Mouse (Mus musculus) intestine, postnatal 0 days (tissue): ENCODE measurements around the gene Pak4. TPM values are rescaled to one million over a fixed set of nuclear protein-coding genes. Genes with fewer than 3 reads are reported as not detected.

Source experiments
- ATAC-seq: fragments of 200-750 bp; cut with Nextera tagmentation; 2 replicates; pipeline ENCODE4 v1.8.0; 2017; ENCODE audit warnings: mild to moderate bottlenecking, moderate TSS enrichment, moderate library complexity
- H3K27ac ChIP-seq: fragments of 300-500 bp; sonication (generic); 2 replicates; pipeline ENCODE4 v1.5.1; 2014; ENCODE audit warnings: mild to moderate bottlenecking, low read depth, low read length, moderate library complexity
- H3K27me3 ChIP-seq: fragments of 300-500 bp; sonication (generic); replicated peaks from 2 replicates; pipeline ENCODE4 v1.6.1; 2014; ENCODE audit warnings: low read length, mixed read lengths; ENCODE audit not compliant: control insufficient read depth, insufficient read depth
- H3K36me3 ChIP-seq: fragments of 300-500 bp; sonication (generic); 2 replicates; pipeline ENCODE4 v1.6.1; 2014; ENCODE audit warnings: mild to moderate bottlenecking, moderate library complexity; ENCODE audit not compliant: control insufficient read depth, insufficient read depth
- H3K4me1 ChIP-seq: fragments of 300-500 bp; sonication (generic); replicated peaks from 2 replicates; pipeline ENCODE4 v1.6.1; 2014; ENCODE audit warnings: antibody characterized with exemption, low read length, mixed read lengths; ENCODE audit not compliant: control insufficient read depth, insufficient read depth
- H3K4me2 ChIP-seq: fragments of 300-500 bp; sonication (generic); replicated peaks from 2 replicates; pipeline ENCODE4 v1.6.1; 2014; ENCODE audit warnings: low read depth, mild to moderate bottlenecking, moderate library complexity
- H3K4me3 ChIP-seq: fragments of 300-500 bp; sonication (generic); 2 replicates; pipeline ENCODE4 v1.5.1; 2014; ENCODE audit warnings: low read depth, low read length
- H3K9ac ChIP-seq: fragments of 300-500 bp; sonication (generic); 2 replicates; pipeline ENCODE4 v1.6.1; 2014; ENCODE audit warnings: mild to moderate bottlenecking, low read depth, low read length
- H3K9me3 ChIP-seq: fragments of 300-500 bp; sonication (generic); 2 replicates; pipeline ENCODE4 v1.6.1; 2016; ENCODE audit warnings: mixed run types; ENCODE audit not compliant: control insufficient read depth
- CTCF ChIP-seq: sonication (generic); IDR thresholded peaks from 2 replicates; pipeline ENCODE4 v1.5.1; 2016; ENCODE audit warnings: low read depth, mild to moderate bottlenecking, control low read depth, antibody characterized with exemption, moderate library complexity
- WGBS: fragments of 180-500 bp; shearing (Covaris S2); extraction: QIAGEN DNeasy Blood & Tissue Kit; methylation state at CpG from one replicate; pipeline ENCODE4 v1.1.7; 2014; 5-methylcytosine and 5-hydroxymethylcytosine counted together
- polyA plus RNA-seq: library from polyadenylated mRNA; unstranded; fragments of >200 nt; fragmentation: Nextera tagmentation; extraction: Ambion mirVana; gene quantifications from 2 replicates; pipeline ENCODE4 v1.2.1, GENCODE M21; 2015

Pak4 gene
- polyA plus RNA-seq, 1 experiment from 2014 or later: 17.2 TPM

- H3K4me2 ChIP-seq: no peak overlapping the region
- no peaks in the 10 kb centered on the region for H3K4me1 ChIP-seq
- TF ChIP-seq CTCF: no peak
- no peak overlapping the region for H3K4me3 ChIP-seq
- peaks cover 26% of the 10 kb centered on the region for H3K27me3 ChIP-seq
- H3K9me3 ChIP-seq: no peaks in the 10 kb centered on the region
- ATAC-seq: no peak
- no peaks in the 10 kb centered on the region for H3K36me3 ChIP-seq
- WGBS: 74% methylated on average over 7 of the region's 7 CpGs
- H3K27ac ChIP-seq: no peak overlapping the region
- H3K9ac ChIP-seq: no peak overlapping the region
Observed at GRCm38 (mm10) chr7:28547628-28548027, 50.4 kb downstream of the Pak4 start.

GRCm38 (mm10) chr7:28547154-28547553 is 50.8 kb downstream of the Pak4 start, which contains the start of gene Nccrp1:
Gene Nccrp1 (minus strand): TSS chr7:28547254.
- Histone ChIP-seq H3K9me3 (no peaks in the 10 kb centered on the region), H3K27me3 (peaks cover 26% of the 10 kb centered on the region), H3K36me3 (no peaks in the 10 kb centered on the region), H3K4me3 (no peak within 1 kb of the TSS), H3K27ac (no peak within 1 kb of the TSS), H3K4me2 (peak within 1 kb of the TSS; percentile 30), H3K4me1 (no peaks in the 10 kb centered on the region), H3K9ac (no peak within 1 kb of the TSS)
- 16% methylated on average over 5 of the region's 5 CpGs for WGBS
- ATAC-seq: no peak
- TF ChIP-seq CTCF: no peak

- H3K36me3 ChIP-seq: no peaks in the 10 kb centered on the region
- WGBS: 4% methylated on average over 22 of the region's 22 CpGs
- H3K27ac ChIP-seq: no peak overlapping the region
- no peak for TF ChIP-seq CTCF
- H3K9ac ChIP-seq: no peak overlapping the region
- no peaks in the 10 kb centered on the region for H3K4me1 ChIP-seq
- H3K4me3 ChIP-seq: no peak overlapping the region
- H3K9me3 ChIP-seq: no peaks in the 10 kb centered on the region
- ATAC-seq: no peak
- H3K27me3 ChIP-seq: peaks cover 26% of the 10 kb centered on the region
- peak overlapping the region; percentile 30 for H3K4me2 ChIP-seq
Observed at GRCm38 (mm10) chr7:28546649-28547048, 51.3 kb downstream of the Pak4 start.

- no peaks in the 10 kb centered on the region for H3K36me3 ChIP-seq
- no peak for TF ChIP-seq CTCF
- H3K9me3 ChIP-seq: no peaks in the 10 kb centered on the region
- H3K4me1 ChIP-seq: no peaks in the 10 kb centered on the region
- WGBS: 54% methylated on average over 7 of the region's 7 CpGs
- no peak overlapping the region for H3K4me2 ChIP-seq
- H3K4me3 ChIP-seq: no peak overlapping the region
- peaks cover 26% of the 10 kb centered on the region for H3K27me3 ChIP-seq
- no peak overlapping the region for H3K27ac ChIP-seq
- no peak overlapping the region for H3K9ac ChIP-seq
- ATAC-seq: no peak
Observed at GRCm38 (mm10) chr7:28545891-28546210, 52.1 kb downstream of the Pak4 start.

- Histone ChIP-seq H3K27ac (no peak overlapping the region), H3K4me3 (no peak overlapping the region), H3K36me3 (no peaks in the 10 kb centered on the region), H3K4me2 (no peak overlapping the region), H3K9ac (no peak overlapping the region), H3K4me1 (no peaks in the 10 kb centered on the region), H3K9me3 (no peaks in the 10 kb centered on the region), H3K27me3 (peaks cover 26% of the 10 kb centered on the region)
- ATAC-seq: peak; percentile 59
- TF ChIP-seq CTCF: no peak
- 30% methylated on average over 14 of the region's 14 CpGs for WGBS
Observed at GRCm38 (mm10) chr7:28545048-28545890, 52.7 kb downstream of the Pak4 start.

- Histone ChIP-seq H3K27ac (no peak overlapping the region), H3K4me3 (0 out of 2 replicates have a peak overlapping the region, but pooled peaks have one; percentile 3), H3K27me3 (peaks cover 26% of the 10 kb centered on the region), H3K4me1 (no peaks in the 10 kb centered on the region), H3K36me3 (no peaks in the 10 kb centered on the region), H3K9me3 (no peaks in the 10 kb centered on the region), H3K4me2 (peak overlapping the region; percentile 54), H3K9ac (0 out of 2 replicates have a peak overlapping the region, but pooled peaks have one; percentile 17)
- 4% methylated on average over 23 of the region's 27 CpGs for WGBS
- no peak for TF ChIP-seq CTCF
- peak; percentile 62 for ATAC-seq
Observed at GRCm38 (mm10) chr7:28544051-28544601, 53.9 kb downstream of the Pak4 start.
